15 mouse cellular contexts compared by ENCODE assay signal in genomic region chr13:91890031-91890619, GRCm38 (mm10). TPM values are rescaled to one million over a fixed set of nuclear protein-coding genes. Genes with fewer than 3 reads are reported as not detected.
"Had no signal": no experiment of that assay in that cellular context is flagged by ENCODE, and none has a peak within 500 bp of the region (broad histone marks: within the 10 kb centered on the region; RNA-seq: fewer than 3 reads in every experiment).

No protein-coding gene starts in this region.

- H3K9me3 ChIP-seq: limb, embryonic 10.5 days; liver, embryonic 12.5 days; midbrain, embryonic 10.5 days; neural tube, embryonic 12.5 days; stomach, embryonic 15.5 days had no signal

- H3K9ac ChIP-seq: liver, embryonic 12.5 days; lung, embryonic 14.5 days; neural tube, embryonic 12.5 days; stomach, embryonic 15.5 days had no signal

- H3K4me2 ChIP-seq: liver, embryonic 12.5 days; lung, embryonic 14.5 days; neural tube, embryonic 12.5 days; stomach, embryonic 15.5 days had no signal

- H3K36me3 ChIP-seq: limb, embryonic 10.5 days; liver, embryonic 12.5 days; midbrain, embryonic 10.5 days; neural tube, embryonic 12.5 days; stomach, embryonic 15.5 days had no signal

- H3K4me1 ChIP-seq: limb, embryonic 10.5 days; liver, embryonic 12.5 days; midbrain, embryonic 10.5 days; neural tube, embryonic 12.5 days; stomach, embryonic 15.5 days had no signal

- DNase-seq: kidney, postnatal 25 days; lung, embryonic 14.5 days; lung, postnatal 10 days; lung, postnatal 4 days; retina, postnatal 1 day; right cerebral cortex, postnatal 14 days; thymus, adult 2 months; thymus, postnatal 25 days had no signal

- H3K4me3 ChIP-seq: left cerebral cortex, adult 2 months; limb, embryonic 10.5 days; liver, embryonic 12.5 days; midbrain, embryonic 10.5 days; myocyte; neural tube, embryonic 12.5 days; stomach, embryonic 15.5 days had no signal

- H3K27ac ChIP-seq: left cerebral cortex, adult 2 months; limb, embryonic 10.5 days; liver, embryonic 12.5 days; midbrain, embryonic 10.5 days; neural tube, embryonic 12.5 days; stomach, embryonic 15.5 days had no signal

- ATAC-seq: liver, embryonic 12.5 days had no signal

- H3K27me3 ChIP-seq: liver, embryonic 12.5 days; neural tube, embryonic 12.5 days; stomach, embryonic 15.5 days had no signal

RNA-seq across cellular contexts. Expression of gene Ckmt2, which starts 13.4 kb away (rescaled TPM):
- polyA plus RNA-seq: limb, embryonic 10.5 days; liver, embryonic 12.5 days; lung, embryonic 14.5 days; midbrain, embryonic 10.5 days; neural tube, embryonic 12.5 days had no signal
